In the genomic region with DNA sequence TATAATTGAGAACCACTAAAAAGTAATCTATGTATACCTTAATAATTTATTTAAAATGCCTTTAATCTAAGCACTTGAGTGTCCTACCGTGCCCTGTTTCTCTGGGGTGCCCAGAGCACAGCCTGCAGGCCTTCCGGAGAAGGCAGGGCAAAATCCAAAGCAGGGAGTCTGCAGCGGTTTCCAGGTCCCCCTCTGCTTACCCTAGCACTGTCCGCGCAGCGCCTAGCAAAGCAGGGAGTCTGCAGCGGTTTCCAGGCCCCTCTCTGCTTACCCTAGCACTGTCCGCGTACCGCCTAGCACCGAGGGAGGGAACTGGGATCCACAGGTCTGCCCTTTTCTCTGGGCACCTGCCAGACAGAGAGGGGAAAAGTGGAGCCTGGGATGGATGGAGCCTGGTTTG, we compare ENCODE assay signal across 9 mouse cellular contexts.
DNase-seq lines count a peak whose midpoint lies in the region; ATAC-seq and TF ChIP-seq lines count a peak whose summit lies in the region.
"Had no signal": no experiment of that assay in that cellular context is flagged by ENCODE, and none has a peak within 500 bp of the region (broad histone marks: within the 10 kb centered on the region; RNA-seq: fewer than 3 reads in every experiment).

No protein-coding gene starts in this region.

- no peaks in the 10 kb centered on the region for H3K27me3 ChIP-seq in heart, postnatal 0 days (ENCODE audit: control insufficient read depth, insufficient read depth, low read length)
- H3K27me3 ChIP-seq in forebrain, embryonic 16.5 days (replicated peaks; ENCODE audit: control insufficient read depth, insufficient read depth, low read length), result no peaks in the 10 kb centered on the region
- no peaks in the 10 kb centered on the region for H3K27me3 ChIP-seq in limb, embryonic 10.5 days (ENCODE audit: low read depth, poor library complexity, severe bottlenecking)
- H3K27me3 ChIP-seq in neural tube, embryonic 14.5 days (ENCODE audit: control insufficient read depth, insufficient read depth, low read length), result no peaks in the 10 kb centered on the region
- H3K27me3 ChIP-seq: CH12.LX had no signal

- ATAC-seq in heart, postnatal 0 days (ENCODE audit: insufficient read depth, low read depth), result peak; percentile 40; the same call in 1 of the 2 replicates
- peak; percentile 54 for ATAC-seq in forebrain, embryonic 16.5 days
- peak; percentile 57; the same call in 1 of the 2 replicates for ATAC-seq in neural tube, embryonic 14.5 days (ENCODE audit: low read depth)
- ATAC-seq in megakaryocyte-erythroid progenitor cell, adult 5-6 weeks (replicated peaks; ENCODE audit: low FRiP score, low TSS enrichment, poor library complexity, severe bottlenecking), result no peak; the same call in 1 of the 2 replicates

- no peak for TF ChIP-seq EP300 in heart, postnatal 0 days (IDR thresholded peaks at IDR 0.05; ENCODE audit: low read depth)

- WGBS in heart, postnatal 0 days, result 43% methylated on average over 11 of the region's 11 CpGs
- WGBS in forebrain, embryonic 16.5 days, result 17% methylated on average over 11 of the region's 11 CpGs
- 14% methylated on average over 11 of the region's 11 CpGs for WGBS in limb, embryonic 10.5 days
- 9% methylated on average over 11 of the region's 11 CpGs for WGBS in neural tube, embryonic 14.5 days

- TF ChIP-seq CTCF in heart, postnatal 0 days (IDR thresholded peaks at IDR 0.05; ENCODE audit: low read depth), result peak; percentile 45

- no peak overlapping the region for H3K4me3 ChIP-seq in heart, postnatal 0 days (ENCODE audit: low read depth, low read length)
- H3K4me3 ChIP-seq in forebrain, embryonic 16.5 days (replicated peaks; ENCODE audit: low read length), result no peak overlapping the region
- no peak overlapping the region for H3K4me3 ChIP-seq in limb, embryonic 10.5 days
- H3K4me3 ChIP-seq in neural tube, embryonic 14.5 days (ENCODE audit: low read depth, low read length), result no peak overlapping the region

- no peak overlapping the region for H3K27ac ChIP-seq in heart, postnatal 0 days (ENCODE audit: low read depth)
- H3K27ac ChIP-seq in forebrain, embryonic 16.5 days (ENCODE audit: low read length), result no peak overlapping the region
- H3K27ac ChIP-seq in limb, embryonic 10.5 days, result peak overlapping the region; percentile 44
- H3K27ac ChIP-seq in neural tube, embryonic 14.5 days (ENCODE audit: low read depth, low read length), result no peak overlapping the region

- peak; percentile 40 for DNase-seq in heart, postnatal 0 days (ENCODE audit: low spot score)
- DNase-seq in heart, postnatal 14 days, result no peak
- peak; percentile 70 for DNase-seq in limb, embryonic 10.5 days (ENCODE audit: low spot score)
- no peak for DNase-seq in right cerebral cortex, postnatal 36 days (ENCODE audit: low spot score in 2 of 2)
- no peak for DNase-seq in spleen, postnatal 36 days (ENCODE audit: low spot score in 2 of 2)

- intact Hi-C loops in heart, postnatal 14 days (cut with DNase I), result loop anchor here (10.0 kb wide), 1 partner anchor 409 kb away; no protein-coding TSS in a partner anchor

- H3K4me2 ChIP-seq in heart, postnatal 0 days (ENCODE audit: low read depth, low read length), result no peak overlapping the region
- H3K4me2 ChIP-seq in forebrain, embryonic 16.5 days (ENCODE audit: low read length), result no peak overlapping the region
- no peak overlapping the region for H3K4me2 ChIP-seq in neural tube, embryonic 14.5 days (ENCODE audit: low read depth, low read length)

- H3K36me3 ChIP-seq in heart, postnatal 0 days (replicated peaks; ENCODE audit: control insufficient read depth, insufficient read depth, low read length), result no peaks in the 10 kb centered on the region
- H3K36me3 ChIP-seq in forebrain, embryonic 16.5 days (ENCODE audit: control insufficient read depth, insufficient read depth), result no peaks in the 10 kb centered on the region
- peaks cover 22% of the 10 kb centered on the region; the same call in 1 of the 2 replicates for H3K36me3 ChIP-seq in limb, embryonic 10.5 days
- no peaks in the 10 kb centered on the region for H3K36me3 ChIP-seq in neural tube, embryonic 14.5 days (ENCODE audit: control insufficient read depth, insufficient read depth, low read length)

- no peaks in the 10 kb centered on the region for H3K9me3 ChIP-seq in heart, postnatal 0 days (replicated peaks; ENCODE audit: control insufficient read depth, low read length)
- H3K9me3 ChIP-seq in forebrain, embryonic 16.5 days (ENCODE audit: control insufficient read depth, low read length), result no peaks in the 10 kb centered on the region
- H3K9me3 ChIP-seq in limb, embryonic 10.5 days (replicated peaks), result no peaks in the 10 kb centered on the region
- H3K9me3 ChIP-seq in neural tube, embryonic 14.5 days (ENCODE audit: control insufficient read depth, low read length), result no peaks in the 10 kb centered on the region

- H3K4me1 ChIP-seq in heart, postnatal 0 days (ENCODE audit: control insufficient read depth, insufficient read depth), result no peaks in the 10 kb centered on the region
- 0 out of 2 replicates have a peak, but pooled peaks cover 5% of the 10 kb centered on the region for H3K4me1 ChIP-seq in forebrain, embryonic 16.5 days (replicated peaks; ENCODE audit: control insufficient read depth, insufficient read depth, low read length)
- peaks cover 31% of the 10 kb centered on the region for H3K4me1 ChIP-seq in limb, embryonic 10.5 days
- no peaks in the 10 kb centered on the region for H3K4me1 ChIP-seq in neural tube, embryonic 14.5 days (ENCODE audit: control insufficient read depth, insufficient read depth, low read length)

- no peak overlapping the region for H3K9ac ChIP-seq in heart, postnatal 0 days (replicated peaks; ENCODE audit: low read depth, low read length)
- no peak overlapping the region for H3K9ac ChIP-seq in forebrain, embryonic 16.5 days (replicated peaks; ENCODE audit: low read depth, low read length)
- no peak overlapping the region for H3K9ac ChIP-seq in neural tube, embryonic 14.5 days (replicated peaks; ENCODE audit: low read depth, low read length)

Comparison
In these comparisons a context has a peak if more than half of its experiments do, and no peak if none do; other contexts are left out.
1. DNase-seq: peak in heart, postnatal 0 days (single experiment) and limb, embryonic 10.5 days (single experiment); none in heart, postnatal 14 days (0 of 2), right cerebral cortex, postnatal 36 days (0 of 2) and spleen, postnatal 36 days (0 of 2).